Mouse (Mus musculus) CH12.LX (cell line): Measurements from ENCODE around the gene Prkn. TPM values are rescaled to one million over a fixed set of nuclear protein-coding genes. Genes with fewer than 3 reads are reported as not detected.

ENCODE experiments used
- DNase-seq: peaks from one replicate; pipeline ENCODE4 v3.0.0-alpha.2; 2013; ENCODE audit errors: extremely low read depth
- H3K27ac ChIP-seq: 2 replicates; pipeline ENCODE4 v1.5.1; 2012; ENCODE audit warnings: low read depth, mild to moderate bottlenecking, control low read depth, moderate library complexity; ENCODE audit not compliant: insufficient read depth
- H3K27me3 ChIP-seq: replicated peaks from 2 replicates; pipeline ENCODE3; 2012; ENCODE audit warnings: inconsistent platforms
- H3K36me3 ChIP-seq, 2 experiments: replicated peaks in 1 of 2; 2 replicates each; pipeline versions ENCODE3 to v1.6.1; 2012; ENCODE audit warnings: inconsistent platforms in 1 of 2, low read length in 1 of 2, mild to moderate bottlenecking in 1 of 2, mixed read lengths in 1 of 2, moderate library complexity in 1 of 2; ENCODE audit not compliant: control insufficient read depth in 1 of 2, insufficient read depth in 1 of 2
- H3K4me1 ChIP-seq, 2 experiments: 2 replicates each; pipeline ENCODE4 v1.6.1; 2012; ENCODE audit warnings: inconsistent platforms in 1 of 2, moderate library complexity in 1 of 2; ENCODE audit not compliant: insufficient read depth in 2 of 2, control insufficient read depth in 1 of 2
- H3K4me2 ChIP-seq: 2 replicates; pipeline ENCODE4 v1.6.1; 2012; ENCODE audit warnings: low read depth, mild to moderate bottlenecking, control low read depth; ENCODE audit not compliant: poor library complexity, insufficient read depth, severe bottlenecking
- H3K4me3 ChIP-seq, 3 experiments: fragments of 150-350 bp in 1 of 3; sonication (generic) in 1 of 3; replicated peaks in 1 of 3; 2 replicates each; pipeline versions ENCODE3 to v1.5.1; 2011 to 2012; ENCODE audit warnings: low read depth in 2 of 3, low read length in 2 of 3, mild to moderate bottlenecking in 2 of 3, moderate library complexity in 2 of 3, control low read depth in 1 of 3, improper control_type of control experiment in 1 of 3, inconsistent platforms in 1 of 3, mixed read lengths in 1 of 3; ENCODE audit not compliant: poor library complexity in 1 of 3
- H3K79me2 ChIP-seq: replicated peaks from 2 replicates; pipeline ENCODE4 v1.6.1; 2012; ENCODE audit warnings: mild to moderate bottlenecking, moderate library complexity; ENCODE audit not compliant: control insufficient read depth, poor library complexity, insufficient read depth, severe bottlenecking; ENCODE audit errors: extremely low read depth
- H3K9ac ChIP-seq: 2 replicates; pipeline ENCODE4 v1.6.1; 2012; ENCODE audit warnings: low read depth, mild to moderate bottlenecking, control low read depth, moderate library complexity; ENCODE audit not compliant: insufficient read depth
- H3K9me3 ChIP-seq: replicated peaks from 2 replicates; pipeline ENCODE3; 2012; ENCODE audit warnings: low read length, inconsistent platforms, mixed read lengths
- BHLHE40 ChIP-seq: IDR thresholded peaks from 2 replicates; pipeline ENCODE4 v1.6.1; 2011; ENCODE audit warnings: mild to moderate bottlenecking, low read depth, low read length, improper control_type of control experiment
- E2F4 ChIP-seq: IDR thresholded peaks from 2 replicates; pipeline ENCODE4 v1.6.1; 2011; ENCODE audit warnings: low read depth, low read length, improper control_type of control experiment; ENCODE audit not compliant: insufficient replicate concordance
- ELF1 ChIP-seq: IDR thresholded peaks from 2 replicates; pipeline ENCODE4 v1.6.1; 2014; ENCODE audit warnings: low read depth, mild to moderate bottlenecking, inconsistent platforms, low read length, improper control_type of control experiment
- ETS1 ChIP-seq: conservative IDR thresholded peaks from 2 replicates; pipeline ENCODE4 v1.6.1; 2012; ENCODE audit warnings: low read depth, mild to moderate bottlenecking, inconsistent platforms, low read length, improper control_type of control experiment, moderate library complexity
- IRF4 ChIP-seq: IDR thresholded peaks from 2 replicates; pipeline ENCODE4 v1.6.1; 2014; ENCODE audit warnings: low read depth, mild to moderate bottlenecking, inconsistent platforms, low read length, improper control_type of control experiment
- JUN ChIP-seq: IDR thresholded peaks from 2 replicates; pipeline ENCODE4 v1.6.1; 2011; ENCODE audit warnings: low read depth, mild to moderate bottlenecking, low read length, improper control_type of control experiment, moderate library complexity; ENCODE audit not compliant: insufficient read depth
- JUND ChIP-seq: conservative IDR thresholded peaks from 2 replicates; pipeline ENCODE4 v1.6.1; 2011; ENCODE audit warnings: low read depth, low read length, improper control_type of control experiment
- KAT2A ChIP-seq: IDR thresholded peaks from 2 replicates; pipeline ENCODE4 v1.6.1; 2012; ENCODE audit warnings: low read length, improper control_type of control experiment, inconsistent platforms; ENCODE audit not compliant: insufficient replicate concordance
- MAZ ChIP-seq: IDR thresholded peaks from 2 replicates; pipeline ENCODE4 v1.6.1; 2012; ENCODE audit warnings: low read depth, mild to moderate bottlenecking, inconsistent platforms, low read length, improper control_type of control experiment, moderate library complexity
- MEF2A ChIP-seq: IDR thresholded peaks from 2 replicates; pipeline ENCODE4 v1.6.1; 2014; ENCODE audit warnings: low read depth, mild to moderate bottlenecking, inconsistent platforms, low read length, improper control_type of control experiment, borderline replicate concordance
- NELFE ChIP-seq: IDR thresholded peaks from 2 replicates; pipeline ENCODE4 v1.6.1; 2011; ENCODE audit warnings: low read depth, low read length, improper control_type of control experiment
- NRF1 ChIP-seq: IDR thresholded peaks from 2 replicates; pipeline ENCODE4 v1.6.1; 2014; ENCODE audit warnings: low read depth, mild to moderate bottlenecking, inconsistent platforms, low read length, improper control_type of control experiment, moderate library complexity
- POLR2AphosphoS2 ChIP-seq: IDR thresholded peaks from 2 replicates; pipeline ENCODE4 v1.6.1; 2011; ENCODE audit warnings: low read depth, low read length, improper control_type of control experiment
- RCOR1 ChIP-seq: conservative IDR thresholded peaks from 2 replicates; pipeline ENCODE4 v1.6.1; 2012; ENCODE audit warnings: low read depth, mild to moderate bottlenecking, inconsistent platforms, low read length, improper control_type of control experiment
- SIN3A ChIP-seq: IDR thresholded peaks from 2 replicates; pipeline ENCODE4 v1.6.1; 2012; ENCODE audit warnings: low read length, improper control_type of control experiment, inconsistent platforms
- SMC3 ChIP-seq: IDR thresholded peaks from 2 replicates; pipeline ENCODE4 v1.6.1; 2011; ENCODE audit warnings: low read depth, low read length, improper control_type of control experiment
- TBP ChIP-seq: conservative IDR thresholded peaks from 2 replicates; pipeline ENCODE4 v1.6.1; 2011; ENCODE audit warnings: low read depth, low read length, improper control_type of control experiment
- ZC3H11A ChIP-seq: IDR thresholded peaks from 2 replicates; pipeline ENCODE4 v1.6.1; 2012; ENCODE audit warnings: low read depth, mild to moderate bottlenecking, inconsistent platforms, low read length, improper control_type of control experiment
- ZKSCAN1 ChIP-seq: IDR thresholded peaks from 2 replicates; pipeline ENCODE4 v1.6.1; 2012; ENCODE audit warnings: low read depth, inconsistent platforms, low read length, improper control_type of control experiment, borderline replicate concordance
- ZMIZ1 ChIP-seq: IDR thresholded peaks from 2 replicates; pipeline ENCODE4 v1.6.1; 2012; ENCODE audit warnings: low read depth, mild to moderate bottlenecking, inconsistent platforms, low read length, improper control_type of control experiment
- ZNF384 ChIP-seq: IDR thresholded peaks from 2 replicates; pipeline ENCODE4 v1.6.1; 2012; ENCODE audit warnings: low read depth, low read length, improper control_type of control experiment, inconsistent platforms
- dilution Hi-C: fragments of 300-500 bp; cut with MboI; formaldehyde crosslinking; loops from 2 replicates; pipeline ENCODE4 v1.14.3; 2020; ENCODE audit warnings: low sequenced_read_pairs; ENCODE audit not compliant: extremely low pct_unique_long_range_greater_than_20kb, extremely low pct_ligation_motif_present
- in situ Hi-C: fragments of 300-500 bp; cut with MboI; formaldehyde crosslinking; loops from 3 replicates; pipeline ENCODE4 v1.14.3; 2019; ENCODE audit warnings: low sequenced_read_pairs, low pct_ligation_motif_present, low pct_unique_long_range_greater_than_20kb, mixed read lengths
- polyA plus RNA-seq: library from polyadenylated mRNA; unstranded; fragments of >175 nt; gene quantifications from 2 replicates; pipeline ENCODE4 v1.2.1, GENCODE M21; 2012; ENCODE audit warnings: low read depth; ENCODE audit not compliant: insufficient read length
- total RNA-seq, 2 experiments: library from RNA; depleted of rRNA; stranded (reverse); fragments of 300-350 nt in 1 of 2; fragments of >200 nt in 1 of 2; gene quantifications; 2 replicates each; pipeline ENCODE4 v1.2.3; 2012 to 2014

The Prkn gene
- total and polyA plus RNA-seq, 3 experiments: 0.08 TPM; not detected in 2

- no peaks in the 10 kb centered on the region for H3K36me3 ChIP-seq
- no peaks in the 10 kb centered on the region for H3K27me3 ChIP-seq
- H3K79me2 ChIP-seq: no peaks in the 10 kb centered on the region
- H3K4me2 ChIP-seq: no peak overlapping the region
- no peak overlapping the region for H3K27ac ChIP-seq
- in situ Hi-C loops (no loop called here), dilution Hi-C loops (no loop called here)
- no peak overlapping the region for H3K4me3 ChIP-seq
- TF ChIP-seq IRF4 (no peak), KAT2A (no peak), MEF2A (no peak), RCOR1 (no peak), NELFE (no peak), ZMIZ1 (no peak), ELF1 (no peak), MAZ (no peak), ZC3H11A (no peak), ZKSCAN1 (no peak), E2F4 (no peak), SIN3A (no peak), BHLHE40 (no peak)
- no peaks in the 10 kb centered on the region for H3K4me1 ChIP-seq
- H3K9ac ChIP-seq: no peak overlapping the region
- DNase-seq: no peak
- no peaks in the 10 kb centered on the region for H3K9me3 ChIP-seq
Observed at GRCm38 (mm10) chr17:11033594-11033993, 193.4 kb downstream of the Prkn start.

GRCm38 (mm10) chr17:11038272-11038671 is 198.1 kb downstream of the Prkn start:
- DNase-seq: no peak
- dilution Hi-C loops (no loop called here), in situ Hi-C loops (no loop called here)
- Histone ChIP-seq H3K36me3 (no peaks in the 10 kb centered on the region), H3K9ac (no peak overlapping the region), H3K4me2 (no peak overlapping the region), H3K27me3 (no peaks in the 10 kb centered on the region), H3K4me1 (no peaks in the 10 kb centered on the region)
- TF ChIP-seq MEF2A: no peak
- TF ChIP-seq TBP: no peak
- TF ChIP-seq ETS1: no peak
- no peak for TF ChIP-seq ELF1
- no peak for TF ChIP-seq JUND
- TF ChIP-seq ZNF384: no peak
- TF ChIP-seq POLR2AphosphoS2: no peak
- TF ChIP-seq NRF1: no peak
- no peak for TF ChIP-seq SMC3
- TF ChIP-seq JUN: no peak
- no peak for TF ChIP-seq KAT2A
- TF ChIP-seq, all 38 proteins: peak for 0
- no peaks in the 10 kb centered on the region for H3K9me3 ChIP-seq
- no peak overlapping the region for H3K4me3 ChIP-seq
- H3K27ac ChIP-seq: no peak overlapping the region
- H3K79me2 ChIP-seq: no peaks in the 10 kb centered on the region
